Mouse (Mus musculus) hindbrain, embryonic 15.5 days (tissue): ENCODE measurements around the gene Spon1. TPM values are rescaled to one million over a fixed set of nuclear protein-coding genes. Genes with fewer than 3 reads are reported as not detected.

Experiments used
- ATAC-seq: fragments of 200-750 bp; cut with Nextera tagmentation; 2 replicates; pipeline ENCODE4 v1.8.0; 2017; ENCODE audit warnings: low read depth, moderate number of reproducible peaks, moderate TSS enrichment; ENCODE audit not compliant: low FRiP score
- H3K27ac ChIP-seq: fragments of 300-500 bp; sonication (generic); replicated peaks from 2 replicates; pipeline ENCODE4 v1.5.1; 2015; ENCODE audit warnings: mild to moderate bottlenecking, inconsistent platforms
- H3K27me3 ChIP-seq: fragments of 300-500 bp; sonication (generic); 2 replicates; pipeline ENCODE4 v1.6.1; 2015; ENCODE audit warnings: control low read depth, inconsistent platforms
- H3K36me3 ChIP-seq: fragments of 300-500 bp; sonication (generic); 2 replicates; pipeline ENCODE4 v1.6.1; 2015; ENCODE audit warnings: control low read depth, inconsistent platforms
- H3K4me1 ChIP-seq: fragments of 300-500 bp; sonication (generic); replicated peaks from 2 replicates; pipeline ENCODE4 v1.6.1; 2015; ENCODE audit warnings: control low read depth, inconsistent platforms
- H3K4me2 ChIP-seq: fragments of 300-500 bp; sonication (generic); 2 replicates; pipeline ENCODE4 v1.6.1; 2015; ENCODE audit warnings: moderate library complexity, mild to moderate bottlenecking, inconsistent platforms
- H3K4me3 ChIP-seq: fragments of 300-500 bp; sonication (generic); 2 replicates; pipeline ENCODE4 v1.5.1; 2015; ENCODE audit warnings: mild to moderate bottlenecking, inconsistent platforms
- H3K9ac ChIP-seq: fragments of 300-500 bp; sonication (generic); 2 replicates; pipeline ENCODE4 v1.6.1; 2015; ENCODE audit warnings: inconsistent platforms
- H3K9me3 ChIP-seq: fragments of 300-500 bp; sonication (generic); 2 replicates; pipeline ENCODE4 v1.6.1; 2016; ENCODE audit warnings: control low read depth, inconsistent platforms
- WGBS: fragments of 180-500 bp; shearing (Covaris S2); methylation state at CpG from one replicate; pipeline ENCODE4 v1.1.7; 2015; 5-methylcytosine and 5-hydroxymethylcytosine counted together
- polyA plus RNA-seq: library from polyadenylated mRNA; unstranded; fragments of >200 nt; fragmentation: Nextera tagmentation; extraction: Ambion mirVana; gene quantifications from 2 replicates; pipeline ENCODE4 v1.2.1, GENCODE M21; 2015

Gene Spon1
- polyA plus RNA-seq, 1 experiment from 2014 or later: 73.6 TPM

DNA sequence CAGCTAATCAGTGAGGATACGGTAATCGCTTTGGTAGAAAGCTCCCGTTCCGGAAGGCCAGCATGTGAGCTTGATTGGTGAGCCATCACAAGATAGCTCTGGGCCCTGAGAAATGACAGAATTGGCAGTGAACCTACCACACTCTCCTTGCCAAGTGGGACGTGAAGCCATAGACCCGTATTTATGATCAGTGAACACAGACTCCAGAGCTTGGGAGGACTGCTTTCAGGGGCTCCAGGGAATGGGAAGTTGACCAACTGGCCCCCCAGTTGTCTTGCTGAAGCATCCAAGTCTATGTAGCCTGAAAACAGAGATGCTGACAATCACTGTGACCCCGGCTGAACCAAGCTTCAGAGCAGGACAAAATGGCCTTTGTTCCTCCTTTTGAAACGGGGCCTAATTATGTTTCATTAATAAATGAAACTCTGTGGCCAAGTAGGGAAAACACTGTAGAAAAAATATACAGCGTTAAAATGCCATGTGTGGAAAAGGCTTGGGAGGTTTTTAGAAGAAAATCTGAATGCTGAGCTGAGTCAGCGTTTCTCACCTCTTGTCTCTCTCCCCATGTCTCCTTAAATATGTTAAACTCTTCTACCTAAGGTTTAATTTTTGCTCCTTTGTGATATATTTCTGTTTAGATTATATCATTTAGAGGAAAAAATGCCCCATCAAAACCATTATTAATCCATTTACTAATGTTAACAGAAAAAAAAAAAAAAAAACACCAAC, 220.8 kb downstream of the Spon1 start:
- H3K4me2 ChIP-seq: no peak overlapping the region
- H3K9me3 ChIP-seq: no peaks in the 10 kb centered on the region
- no peak overlapping the region for H3K4me3 ChIP-seq
- no peaks in the 10 kb centered on the region for H3K4me1 ChIP-seq
- no peaks in the 10 kb centered on the region for H3K36me3 ChIP-seq
- H3K9ac ChIP-seq: no peak overlapping the region
- H3K27ac ChIP-seq: no peak overlapping the region
- ATAC-seq: peak; percentile 54; the same call in 1 of the 2 replicates
- no peaks in the 10 kb centered on the region for H3K27me3 ChIP-seq
- WGBS: 58% methylated on average over 10 of the region's 10 CpGs

DNA sequence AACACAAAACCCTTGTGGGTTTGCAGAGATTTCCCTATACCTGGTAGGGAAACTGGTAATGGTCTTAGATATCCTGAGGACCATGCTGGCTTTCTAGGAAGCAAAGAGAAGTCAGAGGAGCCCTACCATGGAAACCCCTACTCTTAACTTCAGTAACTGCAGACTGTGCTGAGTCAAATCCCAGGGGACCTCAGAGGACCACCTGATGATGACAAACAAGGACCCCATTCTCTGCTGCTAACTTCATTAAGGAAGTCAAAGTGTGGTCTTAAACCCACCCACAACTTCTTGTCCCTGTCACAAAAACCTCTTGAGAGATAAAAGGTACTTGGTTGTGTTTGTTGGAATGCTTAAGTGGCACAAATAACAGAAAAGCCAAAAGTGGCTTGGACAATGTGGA, 222.4 kb downstream of the Spon1 start:
- H3K4me2 ChIP-seq: no peak overlapping the region
- H3K27me3 ChIP-seq: no peaks in the 10 kb centered on the region
- no peak overlapping the region for H3K27ac ChIP-seq
- H3K9me3 ChIP-seq: no peaks in the 10 kb centered on the region
- no peak overlapping the region for H3K9ac ChIP-seq
- no peak for ATAC-seq
- no peaks in the 10 kb centered on the region for H3K36me3 ChIP-seq
- H3K4me3 ChIP-seq: no peak overlapping the region
- H3K4me1 ChIP-seq: peaks cover 4% of the 10 kb centered on the region

DNA sequence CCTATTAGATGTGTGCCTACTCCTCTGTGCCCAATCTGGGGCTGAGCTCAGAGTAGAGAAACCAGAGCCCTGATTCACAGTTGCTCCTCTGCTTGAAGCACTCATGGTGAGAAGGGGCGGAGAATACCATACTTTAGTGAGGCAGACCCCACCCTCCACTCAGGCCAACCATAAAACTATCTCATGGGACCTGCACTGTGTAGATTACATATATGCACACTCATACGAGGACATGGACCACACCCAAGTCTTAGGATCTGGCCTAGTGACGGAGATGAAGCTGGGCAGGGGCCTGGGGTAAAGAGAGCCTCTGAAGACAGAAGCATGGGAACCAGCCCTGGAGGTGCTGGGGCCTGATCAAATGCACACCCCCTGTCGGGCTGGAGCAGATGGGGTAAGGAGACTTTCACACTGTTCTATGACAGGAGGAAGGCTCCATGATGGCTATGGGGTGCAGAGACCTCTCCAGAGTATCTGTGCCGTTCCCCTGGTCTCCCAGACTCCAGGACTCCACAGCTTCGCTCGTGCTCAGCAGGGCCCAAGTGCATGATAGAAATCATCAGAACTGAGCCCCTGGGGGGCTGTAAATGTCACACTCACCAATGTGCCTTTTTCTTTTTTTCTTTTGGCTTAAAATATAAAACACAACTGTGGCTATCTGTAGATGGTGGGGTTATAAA, 232.0 kb downstream of the Spon1 start:
- no peaks in the 10 kb centered on the region for H3K9me3 ChIP-seq
- H3K4me2 ChIP-seq: no peak overlapping the region
- no peak for ATAC-seq
- no peak overlapping the region for H3K9ac ChIP-seq
- no peak overlapping the region for H3K4me3 ChIP-seq
- 73% methylated on average over 7 of the region's 7 CpGs for WGBS
- H3K4me1 ChIP-seq: peaks cover 11% of the 10 kb centered on the region
- no peaks in the 10 kb centered on the region for H3K36me3 ChIP-seq
- no peaks in the 10 kb centered on the region for H3K27me3 ChIP-seq
- no peak overlapping the region for H3K27ac ChIP-seq

DNA sequence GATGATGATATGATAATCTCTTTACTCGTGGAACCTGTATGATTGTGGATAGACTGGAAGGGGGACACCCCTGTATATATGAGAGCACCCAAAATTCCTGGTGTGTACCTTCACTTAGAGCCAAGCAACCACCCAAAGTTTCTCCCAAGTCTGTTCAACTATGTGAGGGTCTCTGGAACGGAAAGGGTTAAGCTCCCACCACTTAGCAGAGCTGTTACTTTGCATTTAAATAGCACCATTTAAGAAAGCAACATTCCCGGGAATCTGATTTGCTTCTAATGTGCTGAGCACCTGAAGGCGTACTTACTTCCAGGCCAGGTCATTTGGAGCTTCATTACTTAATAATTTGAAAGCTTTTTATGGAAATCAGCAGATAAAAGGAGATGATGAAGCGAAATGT, 238.4 kb downstream of the Spon1 start:
- ATAC-seq: no peak
- Histone ChIP-seq H3K27me3 (no peaks in the 10 kb centered on the region), H3K9ac (no peak overlapping the region), H3K36me3 (no peaks in the 10 kb centered on the region), H3K9me3 (no peaks in the 10 kb centered on the region), H3K27ac (0 out of 2 replicates have a peak overlapping the region, but pooled peaks have one; percentile 48), H3K4me3 (no peak overlapping the region), H3K4me2 (no peak overlapping the region), H3K4me1 (peaks cover 8% of the 10 kb centered on the region; the same call in 1 of the 2 replicates)
- 8% methylated on average over 5 of the region's 5 CpGs for WGBS

DNA sequence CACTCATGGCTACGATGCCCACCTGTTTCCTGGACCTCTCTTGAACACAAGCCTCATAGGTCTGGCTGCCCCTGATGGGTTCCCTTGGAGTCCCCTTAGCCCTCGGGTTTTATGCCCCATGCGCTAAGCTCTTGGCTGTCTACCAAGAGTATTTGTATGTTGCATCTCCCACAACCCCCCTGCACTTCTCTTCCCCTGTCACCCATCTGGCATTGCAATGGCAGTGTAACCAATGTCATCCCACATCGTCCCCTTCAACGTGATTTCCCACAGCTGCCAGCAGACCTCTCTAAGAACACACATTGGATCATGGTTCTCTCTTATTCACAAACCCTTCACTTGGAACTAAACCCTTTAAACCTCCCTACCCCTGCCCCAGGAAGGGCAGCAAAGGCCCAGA, 239.7 kb downstream of the Spon1 start:
- no peak for ATAC-seq
- no peak overlapping the region for H3K9ac ChIP-seq
- no peak overlapping the region for H3K4me3 ChIP-seq
- no peaks in the 10 kb centered on the region for H3K9me3 ChIP-seq
- peaks cover 8% of the 10 kb centered on the region; the same call in 1 of the 2 replicates for H3K4me1 ChIP-seq
- no peaks in the 10 kb centered on the region for H3K36me3 ChIP-seq
- 65% methylated on average over 5 of the region's 5 CpGs for WGBS
- no peak overlapping the region for H3K27ac ChIP-seq
- H3K27me3 ChIP-seq: no peaks in the 10 kb centered on the region
- H3K4me2 ChIP-seq: no peak overlapping the region

DNA sequence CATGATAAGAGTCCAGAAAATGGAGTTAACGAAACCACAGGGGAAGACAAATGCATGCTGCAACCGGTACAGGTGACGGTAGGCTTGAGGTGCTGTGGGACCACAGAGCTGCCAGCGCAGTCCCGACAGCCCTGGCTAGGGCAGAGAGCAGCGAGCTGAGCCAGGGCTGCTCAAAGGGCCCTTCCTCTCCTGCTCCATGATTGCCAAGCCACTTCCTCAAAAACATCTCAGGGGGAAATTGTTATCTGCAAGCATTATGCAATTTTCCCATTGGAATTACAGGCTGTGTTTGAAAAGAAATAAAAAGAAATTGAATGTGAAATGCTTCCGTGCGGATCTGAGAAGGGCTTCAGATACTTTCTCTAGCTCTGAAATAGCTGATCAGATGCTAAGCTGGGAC, 240.7 kb downstream of the Spon1 start:
- Histone ChIP-seq H3K36me3 (no peaks in the 10 kb centered on the region), H3K4me1 (peaks cover 8% of the 10 kb centered on the region; the same call in 1 of the 2 replicates), H3K27me3 (no peaks in the 10 kb centered on the region), H3K4me2 (no peak overlapping the region), H3K27ac (no peak overlapping the region), H3K9ac (no peak overlapping the region), H3K9me3 (no peaks in the 10 kb centered on the region), H3K4me3 (no peak overlapping the region)
- WGBS: 75% methylated on average over 8 of the region's 8 CpGs
- ATAC-seq: no peak

DNA sequence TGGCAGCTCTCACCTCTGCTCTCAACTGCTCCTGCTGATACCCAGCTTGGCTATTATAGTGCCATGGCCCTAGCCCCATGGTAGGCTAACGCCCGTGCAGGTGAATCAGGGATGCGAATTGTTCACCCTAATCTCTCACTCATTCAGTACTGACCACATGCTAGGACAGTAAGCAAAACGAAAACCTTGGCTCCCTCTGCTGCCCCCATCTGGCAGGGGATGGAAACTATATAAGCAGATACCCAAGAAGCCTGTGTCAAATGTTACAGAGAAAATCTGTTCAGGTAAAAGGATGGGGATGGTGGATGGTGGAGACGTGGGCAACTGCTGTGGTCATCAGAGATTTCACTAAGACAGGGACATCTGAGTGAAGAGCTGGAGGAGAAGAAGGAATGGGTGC, 241.8 kb downstream of the Spon1 start:
- Histone ChIP-seq H3K4me3 (no peak overlapping the region), H3K36me3 (no peaks in the 10 kb centered on the region), H3K27me3 (no peaks in the 10 kb centered on the region), H3K4me1 (peaks cover 12% of the 10 kb centered on the region), H3K4me2 (no peak overlapping the region), H3K9me3 (no peaks in the 10 kb centered on the region), H3K27ac (no peak overlapping the region), H3K9ac (no peak overlapping the region)
- 73% methylated on average over 5 of the region's 5 CpGs for WGBS
- no peak for ATAC-seq

DNA sequence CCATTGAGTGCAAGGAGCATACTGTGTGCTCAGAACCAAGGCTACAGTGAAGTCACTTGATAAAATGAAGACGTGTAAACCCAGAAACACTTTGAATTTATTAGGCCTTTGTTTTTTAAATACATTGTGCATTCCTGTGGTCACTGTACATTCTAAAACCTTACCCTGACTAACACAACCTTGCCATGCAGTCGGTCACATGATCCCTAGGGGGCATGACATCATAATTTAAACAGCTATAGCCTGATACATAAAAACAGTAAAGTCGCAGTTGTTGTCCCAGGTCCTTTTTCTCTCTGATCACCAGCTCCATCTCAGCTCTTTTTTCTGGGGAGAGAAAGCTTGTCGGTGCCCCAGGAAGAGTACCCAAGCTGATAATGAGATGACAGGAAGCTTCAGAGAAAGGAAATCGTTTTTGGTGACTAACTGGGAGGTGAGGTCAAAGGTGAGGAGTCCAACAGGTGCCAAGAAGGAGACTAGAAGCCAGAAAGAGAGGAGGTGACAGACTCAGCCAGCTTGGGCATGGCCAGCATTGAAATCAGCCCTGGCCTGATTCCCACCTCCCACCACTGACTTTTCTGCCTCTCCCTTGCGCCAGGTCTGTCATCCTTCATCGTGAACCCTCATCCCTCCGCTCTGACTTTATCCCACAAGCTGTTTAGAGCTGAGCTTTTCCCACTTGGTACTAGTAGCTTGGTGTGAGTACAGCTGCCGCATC, 246.1 kb downstream of the Spon1 start:
- ATAC-seq: no peak
- 0 out of 2 replicates have a peak overlapping the region, but pooled peaks have one; percentile 15 for H3K27ac ChIP-seq
- 54% methylated on average over 9 of the region's 9 CpGs for WGBS

DNA sequence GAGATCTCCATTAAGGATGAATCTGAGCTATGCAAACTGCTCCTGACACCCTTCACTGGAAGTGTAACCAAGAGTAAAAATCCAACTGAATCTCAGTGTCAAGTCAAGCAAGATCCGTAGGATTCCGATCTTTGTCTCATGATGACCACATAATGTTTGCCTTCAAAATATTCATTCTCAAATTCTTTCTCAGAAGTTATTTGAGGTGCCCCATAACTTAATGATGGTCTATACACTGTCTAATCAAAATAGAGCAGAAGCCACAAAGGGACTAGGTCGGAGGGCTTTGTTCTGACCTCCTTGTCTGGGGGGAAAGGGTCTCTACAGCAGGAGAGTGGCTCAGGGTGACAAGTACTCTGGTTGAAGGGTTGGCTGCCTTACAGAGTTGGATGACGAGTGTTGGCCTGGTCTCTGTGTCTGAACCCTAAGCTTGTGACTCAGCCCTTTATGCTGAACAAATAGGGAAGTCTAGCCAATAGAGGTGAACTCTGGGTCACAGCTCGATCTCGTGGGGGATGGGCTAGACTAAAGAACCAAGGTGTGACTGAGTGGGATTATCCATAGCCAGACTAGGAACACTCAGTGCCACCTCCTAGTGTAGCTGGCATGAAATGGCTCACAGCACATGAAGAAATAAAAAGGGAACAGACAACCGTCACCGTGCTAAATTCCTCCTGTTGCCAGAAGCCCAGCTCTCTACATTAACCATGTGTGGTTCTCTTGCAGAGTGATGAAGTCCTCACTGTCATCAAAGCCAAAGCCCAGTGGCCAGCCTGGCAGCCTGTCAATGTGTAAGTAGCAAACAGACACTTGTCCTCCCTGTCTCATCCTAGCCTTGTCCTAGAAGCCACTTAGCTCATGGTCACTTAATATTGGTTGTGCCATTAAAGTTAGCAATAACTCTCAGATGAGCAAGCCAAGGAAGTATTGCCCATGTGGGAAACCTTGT, 250.5 kb downstream of the Spon1 start:
- no peak for ATAC-seq
- Histone ChIP-seq H3K9me3 (no peaks in the 10 kb centered on the region), H3K36me3 (no peaks in the 10 kb centered on the region), H3K4me1 (peaks cover 17% of the 10 kb centered on the region), H3K27ac (no peak overlapping the region), H3K4me3 (no peak overlapping the region), H3K27me3 (0 out of 2 replicates have a peak, but pooled peaks cover 2% of the 10 kb centered on the region), H3K4me2 (no peak overlapping the region), H3K9ac (no peak overlapping the region)
- WGBS: 76% methylated on average over 8 of the region's 8 CpGs

More for the DNA sequence above, 246.1 kb downstream of the Spon1 start:
- no peaks in the 10 kb centered on the region for H3K27me3 ChIP-seq
- H3K4me1 ChIP-seq: peaks cover 8% of the 10 kb centered on the region
- no peaks in the 10 kb centered on the region for H3K36me3 ChIP-seq
- H3K4me3 ChIP-seq: no peak overlapping the region
- H3K4me2 ChIP-seq: no peak overlapping the region
- no peak overlapping the region for H3K9ac ChIP-seq
- H3K9me3 ChIP-seq: no peaks in the 10 kb centered on the region

DNA sequence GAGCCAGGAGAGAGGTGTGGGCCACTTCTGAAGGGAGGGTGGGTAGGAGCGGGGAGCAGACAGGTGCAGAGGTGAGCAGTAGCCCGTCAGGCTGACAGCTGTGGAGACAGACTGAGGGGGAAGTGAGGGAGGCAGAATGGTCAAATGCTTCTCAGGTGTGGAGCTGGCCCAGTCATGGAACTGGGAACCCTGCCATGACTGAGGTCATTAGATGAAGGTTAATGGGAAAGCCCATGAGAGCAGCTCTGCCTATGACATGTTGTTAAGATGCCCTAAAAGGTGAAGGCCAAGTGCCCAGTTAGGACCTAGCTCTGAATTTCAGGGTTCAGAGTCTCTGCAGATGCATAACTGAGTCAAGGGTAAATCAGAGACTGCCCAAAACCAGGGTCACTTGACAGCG, 253.1 kb downstream of the Spon1 start:
- H3K4me2 ChIP-seq: no peak overlapping the region
- H3K27me3 ChIP-seq: 0 out of 2 replicates have a peak, but pooled peaks cover 2% of the 10 kb centered on the region
- peaks cover 9% of the 10 kb centered on the region; the same call in 1 of the 2 replicates for H3K4me1 ChIP-seq
- H3K27ac ChIP-seq: no peak overlapping the region
- H3K4me3 ChIP-seq: no peak overlapping the region
- H3K36me3 ChIP-seq: no peaks in the 10 kb centered on the region
- ATAC-seq: peak; percentile 35; the same call in 1 of the 2 replicates
- no peak overlapping the region for H3K9ac ChIP-seq
- 87% methylated on average over 3 of the region's 3 CpGs for whole genome bisulfite sequencing
- H3K9me3 ChIP-seq: no peaks in the 10 kb centered on the region

DNA sequence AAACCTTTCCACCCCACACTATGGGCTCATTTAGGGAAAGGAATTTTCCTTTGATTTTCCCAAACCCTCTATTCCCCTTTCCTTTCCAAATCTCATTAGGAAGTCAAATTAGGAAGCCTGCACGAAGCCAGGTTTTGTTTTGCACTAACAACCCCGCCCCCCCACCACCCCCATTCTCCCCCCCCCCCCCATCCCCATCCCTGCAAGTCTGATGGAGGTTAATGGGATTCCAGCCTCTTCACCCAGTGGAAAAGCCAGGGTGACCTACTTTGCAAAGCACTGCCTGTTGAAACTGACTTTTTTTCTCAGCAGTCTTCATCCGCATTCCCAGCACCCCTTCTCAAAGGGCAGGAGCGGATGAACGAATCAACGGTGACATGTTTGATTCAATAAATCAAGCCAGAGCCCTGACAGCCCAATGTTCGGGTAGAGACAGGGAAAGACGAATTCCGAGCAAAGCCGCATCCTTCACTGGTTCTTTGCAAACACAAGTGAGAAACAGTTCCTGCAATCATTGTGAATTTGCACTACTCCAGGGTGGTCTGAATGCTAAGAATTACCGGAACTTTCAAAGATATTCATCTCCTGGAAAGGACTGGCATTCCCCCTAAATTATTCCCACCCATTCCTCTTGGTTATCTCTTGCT, 254.4 kb downstream of the Spon1 start:
- 0 out of 2 replicates have a peak, but pooled peaks cover 2% of the 10 kb centered on the region for H3K27me3 ChIP-seq
- H3K36me3 ChIP-seq: no peaks in the 10 kb centered on the region
- ATAC-seq: no peak
- no peak overlapping the region for H3K9ac ChIP-seq
- H3K9me3 ChIP-seq: no peaks in the 10 kb centered on the region
- H3K4me3 ChIP-seq: peak overlapping the region; percentile 28
- 3% methylated on average over 11 of the region's 11 CpGs for WGBS
- peaks cover 9% of the 10 kb centered on the region; the same call in 1 of the 2 replicates for H3K4me1 ChIP-seq
- H3K4me2 ChIP-seq: peak overlapping the region; percentile 61
- H3K27ac ChIP-seq: peak overlapping the region; percentile 49
